Mouse (Mus musculus) brain, embryonic 14.5 days (tissue): ENCODE measurements at regions not wholly inside any gene's neighbourhood (a gene's known extent, or its start where the extent isn't known, plus 50 kb on each side); places are given as distances from the start of the nearest gene placed in this dataset.

Experiments used
- CTCF ChIP-seq: fragments of 200-500 bp; IDR thresholded peaks from 2 replicates; pipeline ENCODE4 v1.5.1; 2012; ENCODE audit warnings: inconsistent platforms, mild to moderate bottlenecking, moderate library complexity, borderline replicate concordance; ENCODE audit not compliant: insufficient read depth, insufficient read length; ENCODE audit errors: extremely low read depth
- POLR2A ChIP-seq: fragments of 200-500 bp; IDR thresholded peaks from 2 replicates; pipeline ENCODE4 v1.6.1; 2012; ENCODE audit warnings: mild to moderate bottlenecking, inconsistent platforms, borderline replicate concordance; ENCODE audit not compliant: poor library complexity, insufficient read depth, insufficient read length, severe bottlenecking; ENCODE audit errors: extremely low read depth

- TF ChIP-seq POLR2A = no peak
- TF ChIP-seq CTCF = no peak
Measured at GRCm38 (mm10) chr4:10800780-10801553, 73.3 kb upstream of the 2610301B20Rik start.
